Mouse (Mus musculus) ovary, postnatal 14 days (tissue): ENCODE results near the gene Elf5.

ENCODE experiments used
- DNase-seq: peaks from one replicate; pipeline ENCODE4 v3.0.0; 2022; ENCODE audit warnings: low spot score

Gene Elf5

DNA sequence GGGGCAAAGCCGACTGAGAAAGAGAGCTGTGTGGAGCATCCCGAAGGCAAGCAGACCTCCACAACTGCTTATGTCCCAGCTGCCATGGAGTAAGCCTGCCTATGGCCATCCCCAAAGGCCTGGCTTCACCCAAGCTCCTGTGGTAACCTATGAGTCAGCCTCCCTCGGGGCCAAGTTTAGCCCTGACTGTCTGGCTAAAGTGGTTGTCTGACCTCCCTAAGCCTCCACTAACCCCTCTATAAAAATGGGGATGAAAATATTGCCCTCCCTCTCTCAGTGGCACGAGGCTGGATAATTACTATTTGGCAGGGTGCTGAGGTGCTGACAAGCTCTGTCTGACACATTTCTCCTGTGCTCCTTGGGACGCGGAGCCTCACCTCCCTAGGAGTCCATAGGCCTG is at the start of gene Elf5:
Gene Elf5 (plus strand): TSS at position 341 of the 400 bp plus-strand sequence.
- DNase-seq: no peak

GRCm38 (mm10) chr2:103372541-103372940 is 38.9 kb upstream of the Elf5 start:
- no peak for DNase-seq

GRCm38 (mm10) chr2:103379502-103380160 is 31.9 kb upstream of the Elf5 start:
- no peak for DNase-seq

DNA sequence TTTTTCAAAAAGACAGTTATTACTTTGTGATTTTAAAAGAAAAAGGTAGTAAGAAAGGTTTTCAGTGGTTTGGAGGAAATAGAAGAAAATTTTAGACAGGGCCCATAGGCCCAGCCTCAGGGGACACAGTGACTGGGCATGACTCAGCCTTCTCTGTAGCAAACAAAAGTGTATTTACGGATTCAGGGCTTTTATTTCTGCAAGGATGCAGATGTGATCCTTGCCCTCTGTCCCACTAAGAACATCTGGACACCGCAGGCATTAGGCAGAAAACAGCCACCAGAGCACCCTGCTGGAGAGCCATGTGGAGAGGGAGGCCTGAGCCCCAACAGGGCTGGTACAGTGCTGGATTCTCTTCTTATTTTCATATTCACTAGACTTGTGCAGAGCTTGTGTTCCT is 29.3 kb upstream of the Elf5 start:
- no peak for DNase-seq

- DNase-seq: no peak
Measured at GRCm38 (mm10) chr2:103387881-103388280, 23.6 kb upstream of the Elf5 start.

DNA sequence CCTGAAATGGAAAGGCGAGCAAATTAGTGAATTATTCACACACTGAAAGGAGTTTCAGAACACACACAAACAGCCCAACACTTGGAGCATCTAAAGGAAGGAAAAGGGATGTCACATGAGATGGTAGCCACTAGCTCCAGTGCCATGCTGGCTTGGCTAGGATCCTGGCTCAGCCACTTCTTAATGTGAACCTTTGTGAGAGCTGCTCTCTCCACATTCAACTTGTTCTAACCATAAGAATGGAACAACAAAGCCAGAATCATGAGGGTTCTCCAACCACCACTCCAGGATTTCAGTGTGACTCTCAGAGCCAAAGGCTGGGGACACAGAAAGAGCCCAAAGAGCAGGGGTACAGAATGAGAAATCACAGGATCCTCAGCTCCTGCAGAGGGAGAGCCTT is 23.2 kb upstream of the Elf5 start:
- DNase-seq: no peak

GRCm38 (mm10) chr2:103390086-103390988 is 21.2 kb upstream of the Elf5 start:
- no peak for DNase-seq

DNA sequence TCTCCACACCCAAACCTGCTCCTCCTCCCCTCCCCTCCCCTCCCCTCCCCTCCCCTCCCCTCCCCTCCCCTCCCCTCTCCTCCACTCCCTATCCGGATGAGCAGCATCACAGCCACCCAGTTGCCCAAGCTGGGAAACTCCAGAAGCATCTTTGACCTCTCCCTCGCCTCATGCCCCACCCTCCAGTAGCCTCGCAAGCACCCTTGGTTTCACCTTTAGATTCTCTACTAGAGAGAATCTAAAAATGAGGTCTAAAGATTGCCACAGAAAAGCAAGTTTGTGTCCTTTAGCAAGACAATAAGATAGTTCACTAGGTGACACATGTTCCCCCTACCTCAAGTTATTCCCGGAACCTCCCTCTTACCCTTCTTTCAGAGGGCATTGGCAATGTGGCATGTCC is 19.9 kb upstream of the Elf5 start:
- no peak for DNase-seq

GRCm38 (mm10) chr2:103398110-103398509 is 13.4 kb upstream of the Elf5 start:
- DNase-seq: no peak

DNA sequence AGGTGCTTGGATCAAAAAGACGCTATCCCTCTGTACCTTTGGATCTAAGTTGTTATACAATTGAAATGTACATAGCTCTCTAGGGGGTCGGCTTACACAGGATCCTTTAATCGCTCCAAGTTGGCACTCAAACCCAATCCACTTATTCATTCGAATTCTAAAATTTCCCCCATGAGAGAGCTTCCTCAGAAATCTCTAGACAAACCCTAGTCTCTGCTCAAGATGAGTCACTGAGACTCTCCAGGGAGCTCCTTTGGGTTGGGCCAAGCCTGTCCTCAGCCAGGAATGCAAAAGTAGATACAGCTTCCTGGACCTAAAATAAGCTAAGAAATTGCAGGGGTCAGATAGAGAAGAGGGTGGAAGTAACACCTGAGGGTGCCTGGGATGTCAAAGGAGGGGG is 10.8 kb upstream of the Elf5 start:
- DNase-seq: no peak

DNA sequence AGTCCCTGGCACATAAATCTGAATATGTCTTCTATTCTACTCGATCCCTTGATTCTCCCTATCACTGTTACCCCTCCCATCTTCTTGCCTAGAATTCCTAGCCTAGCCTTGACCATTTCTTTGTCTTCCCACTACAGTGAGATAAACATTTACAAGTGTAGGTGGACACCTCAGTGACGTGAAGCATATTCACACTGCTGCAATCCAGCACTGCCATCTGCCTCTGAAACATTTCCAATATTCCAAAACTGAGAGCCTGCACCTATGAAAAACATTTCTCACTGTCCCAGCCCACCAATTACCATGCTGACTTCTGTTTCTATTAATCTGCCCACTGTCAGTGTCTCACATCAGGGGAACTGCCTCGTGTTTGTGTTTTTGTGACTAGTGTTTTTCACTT is 5.2 kb upstream of the Elf5 start:
- no peak for DNase-seq

DNA sequence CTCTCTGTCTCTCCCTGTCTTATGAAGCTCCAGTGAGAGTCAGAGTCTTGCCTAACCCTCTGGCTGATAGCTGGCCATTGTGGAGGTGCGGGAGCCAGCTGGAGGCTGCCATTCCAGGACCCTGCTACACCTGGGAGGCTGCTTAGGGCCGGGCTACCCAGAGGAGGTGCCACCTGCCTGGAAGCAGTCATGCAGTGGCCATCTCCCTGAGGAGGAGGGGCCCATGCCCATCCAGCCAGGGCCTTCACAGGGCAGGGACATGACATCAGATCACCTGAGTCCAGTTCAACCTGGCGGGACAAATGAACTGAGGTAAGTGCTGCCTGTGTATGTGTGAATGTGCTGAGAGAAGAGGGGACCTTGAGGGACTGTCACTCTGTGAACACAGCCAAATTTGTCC is 328 bp downstream of the Elf5 start:
- no peak for DNase-seq

DNA sequence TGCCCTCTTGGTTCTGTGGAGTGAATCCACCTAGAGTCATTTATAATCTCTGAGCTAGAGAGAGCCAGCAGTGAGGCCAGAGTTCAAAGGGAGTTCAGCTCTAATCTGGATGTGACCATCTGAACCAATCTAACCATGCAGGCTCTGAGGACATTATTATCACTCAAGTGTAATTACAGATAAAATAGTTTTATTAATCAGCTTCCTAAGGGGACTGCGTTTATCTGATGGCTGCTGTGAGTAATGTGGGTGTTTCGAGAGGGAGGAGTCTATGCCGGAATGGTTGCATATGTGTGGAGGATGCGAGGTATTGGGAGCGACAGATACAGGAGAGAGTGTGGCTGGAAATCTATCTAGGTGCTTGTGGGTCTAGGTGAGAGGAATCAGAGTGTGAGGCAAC is 1.9 kb downstream of the Elf5 start:
- no peak for DNase-seq

GRCm38 (mm10) chr2:103415774-103416173 is 4.3 kb downstream of the Elf5 start:
- no peak for DNase-seq

- no peak for DNase-seq
Measured at GRCm38 (mm10) chr2:103420650-103421507, 9.4 kb downstream of the Elf5 start.

DNA sequence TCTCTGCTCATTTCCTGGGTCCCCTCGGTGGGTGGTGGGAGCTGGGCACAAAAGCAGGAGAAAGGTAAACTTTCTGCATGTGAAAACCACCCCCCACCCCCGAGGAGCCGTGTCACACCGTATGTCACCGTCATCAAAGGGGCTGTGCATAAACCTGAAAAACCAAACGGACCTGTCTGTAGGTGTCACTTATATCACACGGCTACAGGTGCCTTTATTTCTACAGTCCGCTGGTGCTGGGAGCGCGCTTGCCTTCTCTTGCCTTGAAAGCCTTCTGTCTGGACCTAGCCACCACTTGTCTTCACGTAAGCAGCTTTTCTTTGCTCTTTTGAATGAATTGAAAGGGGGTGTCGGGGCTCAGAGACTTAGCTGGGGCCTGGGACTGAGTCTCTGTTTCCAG is 12.4 kb downstream of the Elf5 start:
- no peak for DNase-seq

GRCm38 (mm10) chr2:103424349-103425026 is 13.0 kb downstream of the Elf5 start:
- DNase-seq: peak; percentile 58

GRCm38 (mm10) chr2:103425456-103426063 is 14.1 kb downstream of the Elf5 start:
- no peak for DNase-seq

DNA sequence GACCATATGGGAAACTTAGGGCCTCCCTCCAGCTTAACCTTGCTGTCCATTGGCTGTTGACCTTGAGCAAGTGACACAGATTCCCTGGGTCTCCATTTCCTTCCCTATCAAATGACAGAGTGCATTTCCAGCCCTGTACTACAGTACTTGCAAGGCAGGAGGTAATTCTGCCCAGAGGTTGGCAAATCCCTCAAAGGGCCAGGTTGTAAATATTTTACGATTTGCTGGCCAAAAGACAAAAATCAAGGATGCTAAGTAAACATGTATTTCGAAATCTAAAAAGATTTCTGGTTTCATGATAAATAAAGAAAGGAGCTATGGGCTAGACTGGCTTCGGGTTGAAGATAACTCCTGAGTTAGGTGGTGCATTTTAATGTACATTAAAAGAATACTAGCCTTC is 16.9 kb downstream of the Elf5 start:
- DNase-seq: no peak

GRCm38 (mm10) chr2:103430712-103431111 is 19.2 kb downstream of the Elf5 start:
- DNase-seq: no peak

GRCm38 (mm10) chr2:103432695-103433275 is 21.3 kb downstream of the Elf5 start:
- DNase-seq: no peak
